Mouse (Mus musculus) CH12.LX (cell line): ENCODE results near the gene Ing4. TPM values are rescaled to one million over a fixed set of nuclear protein-coding genes. Genes with fewer than 3 reads are reported as not detected.

Experiments used
- DNase-seq: peaks from one replicate; pipeline ENCODE4 v3.0.0-alpha.2; 2013; ENCODE audit errors: extremely low read depth
- H3K27ac ChIP-seq: 2 replicates; pipeline ENCODE4 v1.5.1; 2012; ENCODE audit warnings: low read depth, mild to moderate bottlenecking, control low read depth, moderate library complexity; ENCODE audit not compliant: insufficient read depth
- H3K27me3 ChIP-seq: replicated peaks from 2 replicates; pipeline ENCODE3; 2012; ENCODE audit warnings: inconsistent platforms
- H3K36me3 ChIP-seq, 2 experiments: replicated peaks in 1 of 2; 2 replicates each; pipeline versions ENCODE3 to v1.6.1; 2012; ENCODE audit warnings: inconsistent platforms in 1 of 2, low read length in 1 of 2, mild to moderate bottlenecking in 1 of 2, mixed read lengths in 1 of 2, moderate library complexity in 1 of 2; ENCODE audit not compliant: control insufficient read depth in 1 of 2, insufficient read depth in 1 of 2
- H3K4me1 ChIP-seq, 2 experiments: 2 replicates each; pipeline ENCODE4 v1.6.1; 2012; ENCODE audit warnings: inconsistent platforms in 1 of 2, moderate library complexity in 1 of 2; ENCODE audit not compliant: insufficient read depth in 2 of 2, control insufficient read depth in 1 of 2
- H3K4me2 ChIP-seq: 2 replicates; pipeline ENCODE4 v1.6.1; 2012; ENCODE audit warnings: low read depth, mild to moderate bottlenecking, control low read depth; ENCODE audit not compliant: poor library complexity, insufficient read depth, severe bottlenecking
- H3K4me3 ChIP-seq, 3 experiments: fragments of 150-350 bp in 1 of 3; sonication (generic) in 1 of 3; replicated peaks in 1 of 3; 2 replicates each; pipeline versions ENCODE3 to v1.5.1; 2011 to 2012; ENCODE audit warnings: low read depth in 2 of 3, low read length in 2 of 3, mild to moderate bottlenecking in 2 of 3, moderate library complexity in 2 of 3, control low read depth in 1 of 3, improper control_type of control experiment in 1 of 3, inconsistent platforms in 1 of 3, mixed read lengths in 1 of 3; ENCODE audit not compliant: poor library complexity in 1 of 3
- H3K79me2 ChIP-seq: replicated peaks from 2 replicates; pipeline ENCODE4 v1.6.1; 2012; ENCODE audit warnings: mild to moderate bottlenecking, moderate library complexity; ENCODE audit not compliant: control insufficient read depth, poor library complexity, insufficient read depth, severe bottlenecking; ENCODE audit errors: extremely low read depth
- H3K9ac ChIP-seq: 2 replicates; pipeline ENCODE4 v1.6.1; 2012; ENCODE audit warnings: low read depth, mild to moderate bottlenecking, control low read depth, moderate library complexity; ENCODE audit not compliant: insufficient read depth
- H3K9me3 ChIP-seq: replicated peaks from 2 replicates; pipeline ENCODE3; 2012; ENCODE audit warnings: low read length, inconsistent platforms, mixed read lengths
- CHD1 ChIP-seq: IDR thresholded peaks from 2 replicates; pipeline ENCODE4 v1.6.1; 2012; ENCODE audit warnings: low read depth, low read length, improper control_type of control experiment, inconsistent platforms
- CHD2 ChIP-seq: IDR thresholded peaks from 2 replicates; pipeline ENCODE4 v1.6.1; 2011; ENCODE audit warnings: low read length, improper control_type of control experiment
- CTCF ChIP-seq, 2 experiments: IDR thresholded peaks in 1 of 2; conservative IDR thresholded peaks in 1 of 2; 2 replicates each; pipeline ENCODE4 v1.5.1; 2011 to 2012; ENCODE audit warnings: low read depth in 2 of 2, low read length in 2 of 2, improper control_type of control experiment in 1 of 2, inconsistent platforms in 1 of 2, mild to moderate bottlenecking in 1 of 2, moderate library complexity in 1 of 2
- E2F4 ChIP-seq: IDR thresholded peaks from 2 replicates; pipeline ENCODE4 v1.6.1; 2011; ENCODE audit warnings: low read depth, low read length, improper control_type of control experiment; ENCODE audit not compliant: insufficient replicate concordance
- ELF1 ChIP-seq: IDR thresholded peaks from 2 replicates; pipeline ENCODE4 v1.6.1; 2014; ENCODE audit warnings: low read depth, mild to moderate bottlenecking, inconsistent platforms, low read length, improper control_type of control experiment
- EP300 ChIP-seq: IDR thresholded peaks from 2 replicates; pipeline ENCODE4 v1.6.1; 2011; ENCODE audit warnings: low read length, improper control_type of control experiment
- ETS1 ChIP-seq: conservative IDR thresholded peaks from 2 replicates; pipeline ENCODE4 v1.6.1; 2012; ENCODE audit warnings: low read depth, mild to moderate bottlenecking, inconsistent platforms, low read length, improper control_type of control experiment, moderate library complexity
- HCFC1 ChIP-seq: IDR thresholded peaks from 2 replicates; pipeline ENCODE4 v1.6.1; 2012; ENCODE audit warnings: low read depth, mild to moderate bottlenecking, inconsistent platforms, low read length, improper control_type of control experiment
- MAX ChIP-seq: IDR thresholded peaks from 2 replicates; pipeline ENCODE4 v1.6.1; 2011; ENCODE audit warnings: low read length, improper control_type of control experiment
- MEF2A ChIP-seq: IDR thresholded peaks from 2 replicates; pipeline ENCODE4 v1.6.1; 2014; ENCODE audit warnings: low read depth, mild to moderate bottlenecking, inconsistent platforms, low read length, improper control_type of control experiment, borderline replicate concordance
- MXI1 ChIP-seq: IDR thresholded peaks from 2 replicates; pipeline ENCODE4 v1.6.1; 2011; ENCODE audit warnings: mild to moderate bottlenecking, low read depth, low read length, improper control_type of control experiment
- MYC ChIP-seq: IDR thresholded peaks from 2 replicates; pipeline ENCODE4 v1.6.1; 2011; ENCODE audit warnings: low read depth, mild to moderate bottlenecking, improper control_type of control experiment, low read length
- NRF1 ChIP-seq: IDR thresholded peaks from 2 replicates; pipeline ENCODE4 v1.6.1; 2014; ENCODE audit warnings: low read depth, mild to moderate bottlenecking, inconsistent platforms, low read length, improper control_type of control experiment, moderate library complexity
- PAX5 ChIP-seq: IDR thresholded peaks from 2 replicates; pipeline ENCODE4 v1.6.1; 2012; ENCODE audit warnings: low read length, inconsistent platforms, mixed read lengths
- POLR2A ChIP-seq: IDR thresholded peaks from 2 replicates; pipeline ENCODE4 v1.6.1; 2011; ENCODE audit warnings: low read depth, mild to moderate bottlenecking, improper control_type of control experiment, low read length
- POLR2AphosphoS2 ChIP-seq: IDR thresholded peaks from 2 replicates; pipeline ENCODE4 v1.6.1; 2011; ENCODE audit warnings: low read depth, low read length, improper control_type of control experiment
- RAD21 ChIP-seq: IDR thresholded peaks from 2 replicates; pipeline ENCODE4 v1.6.1; 2011; ENCODE audit warnings: low read depth, mild to moderate bottlenecking, low read length, improper control_type of control experiment, moderate library complexity
- SMC3 ChIP-seq: IDR thresholded peaks from 2 replicates; pipeline ENCODE4 v1.6.1; 2011; ENCODE audit warnings: low read depth, low read length, improper control_type of control experiment
- USF2 ChIP-seq: conservative IDR thresholded peaks from 2 replicates; pipeline ENCODE4 v1.6.1; 2011; ENCODE audit warnings: low read depth, low read length, improper control_type of control experiment
- ZC3H11A ChIP-seq: IDR thresholded peaks from 2 replicates; pipeline ENCODE4 v1.6.1; 2012; ENCODE audit warnings: low read depth, mild to moderate bottlenecking, inconsistent platforms, low read length, improper control_type of control experiment
- ZNF384 ChIP-seq: IDR thresholded peaks from 2 replicates; pipeline ENCODE4 v1.6.1; 2012; ENCODE audit warnings: low read depth, low read length, improper control_type of control experiment, inconsistent platforms
- dilution Hi-C: fragments of 300-500 bp; cut with MboI; formaldehyde crosslinking; loops from 2 replicates; pipeline ENCODE4 v1.14.3; 2020; ENCODE audit warnings: low sequenced_read_pairs; ENCODE audit not compliant: extremely low pct_unique_long_range_greater_than_20kb, extremely low pct_ligation_motif_present
- in situ Hi-C: fragments of 300-500 bp; cut with MboI; formaldehyde crosslinking; loops from 3 replicates; pipeline ENCODE4 v1.14.3; 2019; ENCODE audit warnings: low sequenced_read_pairs, low pct_ligation_motif_present, low pct_unique_long_range_greater_than_20kb, mixed read lengths
- polyA plus RNA-seq: library from polyadenylated mRNA; unstranded; fragments of >175 nt; gene quantifications from 2 replicates; pipeline ENCODE4 v1.2.1, GENCODE M21; 2012; ENCODE audit warnings: low read depth; ENCODE audit not compliant: insufficient read length
- total RNA-seq, 2 experiments: library from RNA; depleted of rRNA; stranded (reverse); fragments of 300-350 nt in 1 of 2; fragments of >200 nt in 1 of 2; gene quantifications; 2 replicates each; pipeline ENCODE4 v1.2.3; 2012 to 2014

Ing4 gene
- total and polyA plus RNA-seq, 3 experiments: 21.3 to 31.3 (median 27.3) TPM

- peaks cover 0 to 9% of the 10 kb centered on the region in 2 experiments; a peak in 2 of 4 replicates for H3K4me1 ChIP-seq
- dilution Hi-C loops (no loop called here), in situ Hi-C loops (no loop called here)
- no peaks in the 10 kb centered on the region for H3K9me3 ChIP-seq
- TF ChIP-seq POLR2A (no peak), MAX (no peak), EP300 (no peak), ZC3H11A (no peak), E2F4 (no peak)
- H3K27me3 ChIP-seq: no peaks in the 10 kb centered on the region
- no peak overlapping the region for H3K27ac ChIP-seq
- no peak overlapping the region for H3K4me3 ChIP-seq
- no peak overlapping the region for H3K9ac ChIP-seq
- no peak for DNase-seq
- H3K79me2 ChIP-seq: no peaks in the 10 kb centered on the region
- no peak overlapping the region for H3K4me2 ChIP-seq
- H3K36me3 ChIP-seq: peaks cover 20 to 66% of the 10 kb centered on the region in 2 experiments
Observed at GRCm38 (mm10) chr6:125081394-125081793, 41.8 kb downstream of the Ing4 start.

GRCm38 (mm10) chr6:125081797-125082560 lies 42.4 kb downstream of the Ing4 start:
- H3K9ac ChIP-seq: no peak overlapping the region
- H3K27me3 ChIP-seq: no peaks in the 10 kb centered on the region
- H3K4me1 ChIP-seq: peaks cover 0 to 9% of the 10 kb centered on the region in 2 experiments; a peak in 2 of 4 replicates
- no peaks in the 10 kb centered on the region for H3K79me2 ChIP-seq
- no peaks in the 10 kb centered on the region for H3K9me3 ChIP-seq
- H3K4me2 ChIP-seq: no peak overlapping the region
- no peak overlapping the region for H3K4me3 ChIP-seq
- in situ Hi-C loops: no loop called here
- no peak for DNase-seq
- dilution Hi-C loops: no loop called here
- TF ChIP-seq ELF1: no peak
- TF ChIP-seq POLR2AphosphoS2: no peak
- peak in 1 of 2 experiments; percentile 26; a peak in 2 of 4 replicates for TF ChIP-seq CTCF (conservative IDR thresholded peaks at IDR 0.05 in 1 of 2, IDR thresholded peaks at IDR 0.05 in 1 of 2; ENCODE audit: low read depth in 2 of 2, low read length in 2 of 2)
- TF ChIP-seq SMC3: peak; percentile 22; the same call in 1 of the 2 replicates
- TF ChIP-seq PAX5: no peak
- TF ChIP-seq, all 38 proteins: peak for 2
- H3K27ac ChIP-seq: no peak overlapping the region
- peaks cover 20 to 66% of the 10 kb centered on the region in 2 experiments for H3K36me3 ChIP-seq

- no peaks in the 10 kb centered on the region for H3K27me3 ChIP-seq
- dilution Hi-C loops: no loop called here
- no peak overlapping the region for H3K4me3 ChIP-seq
- peaks cover 0 to 9% of the 10 kb centered on the region in 2 experiments; a peak in 2 of 4 replicates for H3K4me1 ChIP-seq
- in situ Hi-C loops: no loop called here
- TF ChIP-seq RAD21 (no peak), ETS1 (no peak), NRF1 (no peak), MYC (no peak), ZNF384 (no peak), ELF1 (no peak), USF2 (no peak), MAX (no peak), CHD1 (no peak), MEF2A (no peak), POLR2A (no peak), HCFC1 (no peak), CHD2 (no peak), SMC3 (no peak), MXI1 (no peak)
- no peaks in the 10 kb centered on the region for H3K9me3 ChIP-seq
- H3K4me2 ChIP-seq: no peak overlapping the region
- no peaks in the 10 kb centered on the region for H3K79me2 ChIP-seq
- no peak overlapping the region for H3K27ac ChIP-seq
- no peak overlapping the region for H3K9ac ChIP-seq
- no peak for DNase-seq
- peaks cover 20 to 66% of the 10 kb centered on the region in 2 experiments for H3K36me3 ChIP-seq
Observed at GRCm38 (mm10) chr6:125082801-125083386, 43.3 kb downstream of the Ing4 start.
